9 mouse cellular contexts compared by ENCODE assay signal in genomic region chr11:58963543-58963942, GRCm38 (mm10). TPM values are rescaled to one million over a fixed set of nuclear protein-coding genes. Genes with fewer than 3 reads are reported as not detected.
DNase-seq lines count a peak whose midpoint lies in the region; ATAC-seq lines count a peak whose summit lies in the region.
"Had no signal": no experiment of that assay in that cellular context is flagged by ENCODE, and none has a peak within 500 bp of the region (broad histone marks: within the 10 kb centered on the region; RNA-seq: fewer than 3 reads in every experiment).

No protein-coding gene starts in this region.

- H3K27ac ChIP-seq in midbrain, embryonic 14.5 days (replicated peaks; ENCODE audit: low read depth, low read length), result no peak overlapping the region
- no peak overlapping the region for H3K27ac ChIP-seq in midbrain, embryonic 13.5 days

- no peaks in the 10 kb centered on the region for H3K27me3 ChIP-seq in midbrain, embryonic 14.5 days (ENCODE audit: control insufficient read depth, insufficient read depth, low read length)
- peaks cover 12% of the 10 kb centered on the region for H3K27me3 ChIP-seq in midbrain, embryonic 13.5 days

- 37% methylated on average over 17 of the region's 17 CpGs for WGBS in midbrain, embryonic 14.5 days
- WGBS in midbrain, embryonic 13.5 days, result 38% methylated on average over 17 of the region's 17 CpGs

- 0 out of 2 replicates have a peak, but pooled peaks cover under 1% of the 10 kb centered on the region for H3K36me3 ChIP-seq in midbrain, embryonic 14.5 days (ENCODE audit: control insufficient read depth, insufficient read depth, low read length)
- H3K36me3 ChIP-seq in midbrain, embryonic 13.5 days, result peaks cover 11% of the 10 kb centered on the region

- no peak overlapping the region for H3K9ac ChIP-seq in midbrain, embryonic 14.5 days (replicated peaks; ENCODE audit: low read length)
- no peak overlapping the region for H3K9ac ChIP-seq in midbrain, embryonic 13.5 days (replicated peaks)
- H3K9ac ChIP-seq: lung, embryonic 14.5 days had no signal

- ATAC-seq in midbrain, embryonic 14.5 days (ENCODE audit: low FRiP score, low TSS enrichment), result no peak
- no peak for ATAC-seq in midbrain, embryonic 13.5 days
- no peak for ATAC-seq in erythroblast, adult 5-6 weeks (replicated peaks; ENCODE audit: low FRiP score, poor library complexity, severe bottlenecking)

- no peak overlapping the region for H3K4me2 ChIP-seq in midbrain, embryonic 14.5 days (ENCODE audit: low read length)
- H3K4me2 ChIP-seq in midbrain, embryonic 13.5 days (replicated peaks), result no peak overlapping the region
- H3K4me2 ChIP-seq: lung, embryonic 14.5 days had no signal

- H3K4me3 ChIP-seq in midbrain, embryonic 14.5 days (replicated peaks; ENCODE audit: low read depth, low read length), result no peak overlapping the region
- H3K4me3 ChIP-seq in midbrain, embryonic 13.5 days (replicated peaks), result no peak overlapping the region

- peaks cover 10% of the 10 kb centered on the region for H3K4me1 ChIP-seq in midbrain, embryonic 14.5 days (ENCODE audit: control insufficient read depth, insufficient read depth, low read length)
- peaks cover 26% of the 10 kb centered on the region for H3K4me1 ChIP-seq in midbrain, embryonic 13.5 days (replicated peaks)

- H3K9me3 ChIP-seq in midbrain, embryonic 14.5 days (ENCODE audit: control insufficient read depth, low read length), result peaks cover 7% of the 10 kb centered on the region
- peaks cover 4% of the 10 kb centered on the region; the same call in 1 of the 2 replicates for H3K9me3 ChIP-seq in midbrain, embryonic 13.5 days

- DNase-seq in adrenal gland, postnatal 10 days, result peak; percentile 67
- DNase-seq in adrenal gland, adult 18-20 months (ENCODE audit: low spot score in 2 of 2), result no peak
- DNase-seq in midbrain, embryonic 14.5 days, result peak; percentile 35
- DNase-seq in kidney, adult 9 months, result peak; percentile 74
- DNase-seq in retina, postnatal 1 day, result peak; percentile 34
- DNase-seq in layer of hippocampus, postnatal 25 days (ENCODE audit: extremely low spot score in 1 of 2, low spot score in 1 of 2), result no peak
- DNase-seq: lung, embryonic 14.5 days had no signal

RNA-seq across cellular contexts. Expression of gene Hist3h2a, which starts 9.1 kb away (rescaled TPM):
- 10 to 100 TPM; 30.8 to 37.5 TPM for total RNA-seq in adrenal gland, postnatal 10 days (2021)
- 10 to 100 TPM; 13.3 to 17.6 TPM for total RNA-seq in adrenal gland, adult 18-20 months (2021)
- polyA plus RNA-seq in midbrain, embryonic 14.5 days (2014; fragmentation: Nextera tagmentation; extraction: Ambion mirVana), result 129 and 130 TPM in 2 replicates
- 149 and 155 TPM in 2 replicates for polyA plus RNA-seq in midbrain, embryonic 13.5 days (2015; fragmentation: Nextera tagmentation; extraction: Ambion mirVana)
- total RNA-seq in erythroblast, adult 5-6 weeks (2015; ENCODE audit: low replicate concordance), result 30.5 and 41.5 TPM in 2 replicates
- 255 and 279 TPM in 2 replicates for total RNA-seq in erythroblast, adult 5-6 weeks (2017; ENCODE audit: low replicate concordance)
- 10 to 100 TPM; 66.0 to 73.9 TPM for total RNA-seq in layer of hippocampus, postnatal 25 days (2021)

RNA-seq across cellular contexts. Expression of gene Trim17, which starts 9.1 kb away (rescaled TPM):
- total RNA-seq in adrenal gland, postnatal 10 days (2021), result under 1 TPM; 0.09 TPM
- total RNA-seq in adrenal gland, adult 18-20 months (2021), result under 1 TPM; 0.06 to 0.10 TPM
- 1.1 and 1.3 TPM in 2 replicates for polyA plus RNA-seq in midbrain, embryonic 14.5 days (2014; fragmentation: Nextera tagmentation; extraction: Ambion mirVana)
- 1.1 and 1.3 TPM in 2 replicates for polyA plus RNA-seq in midbrain, embryonic 13.5 days (2015; fragmentation: Nextera tagmentation; extraction: Ambion mirVana)
- total RNA-seq in erythroblast, adult 5-6 weeks (2015; ENCODE audit: low replicate concordance), result 0.63 TPM in 1 of 2 replicates, not detected in the other
- 1.5 TPM in 1 of 2 replicates, not detected in the other for total RNA-seq in erythroblast, adult 5-6 weeks (2017; ENCODE audit: low replicate concordance)
- total RNA-seq in layer of hippocampus, postnatal 25 days (2021), result 1 to 10 TPM; 5.3 to 5.5 TPM

RNA-seq across cellular contexts. Expression of gene Trim11, which starts 14.3 kb away (rescaled TPM):
- total RNA-seq in adrenal gland, postnatal 10 days (2021), result 10 to 100 TPM; 19.7 to 24.3 TPM
- total RNA-seq in adrenal gland, adult 18-20 months (2021), result 10 to 100 TPM; 22.0 to 27.1 TPM
- 18.6 and 20.8 TPM in 2 replicates for polyA plus RNA-seq in midbrain, embryonic 14.5 days (2014; fragmentation: Nextera tagmentation; extraction: Ambion mirVana)
- polyA plus RNA-seq in midbrain, embryonic 13.5 days (2015; fragmentation: Nextera tagmentation; extraction: Ambion mirVana), result 18.7 and 21.9 TPM in 2 replicates
- total RNA-seq in erythroblast, adult 5-6 weeks (2015; ENCODE audit: low replicate concordance), result 6.7 and 11.1 TPM in 2 replicates
- total RNA-seq in erythroblast, adult 5-6 weeks (2017; ENCODE audit: low replicate concordance), result 8.1 and 10.8 TPM in 2 replicates
- 10 to 100 TPM; 26.2 to 29.7 TPM for total RNA-seq in layer of hippocampus, postnatal 25 days (2021)

RNA-seq across cellular contexts. Expression of gene Hist3h2ba, which starts 14.8 kb away (rescaled TPM):
- 10 to 100 TPM; 23.0 to 32.1 TPM for total RNA-seq in adrenal gland, postnatal 10 days (2021)
- total RNA-seq in adrenal gland, adult 18-20 months (2021), result 1 to 10 TPM; 5.8 to 6.0 TPM
- polyA plus RNA-seq in midbrain, embryonic 14.5 days (2014; fragmentation: Nextera tagmentation; extraction: Ambion mirVana), result 239 and 784 TPM in 2 replicates
- 383 and 402 TPM in 2 replicates for polyA plus RNA-seq in midbrain, embryonic 13.5 days (2015; fragmentation: Nextera tagmentation; extraction: Ambion mirVana)
- total RNA-seq in erythroblast, adult 5-6 weeks (2015; ENCODE audit: low replicate concordance), result 7.5 and 25.9 TPM in 2 replicates
- 40.6 and 51.9 TPM in 2 replicates for total RNA-seq in erythroblast, adult 5-6 weeks (2017; ENCODE audit: low replicate concordance)
- total RNA-seq in layer of hippocampus, postnatal 25 days (2021), result 100 to 1,000 TPM in 1 of 2 experiments, 10 to 100 TPM in 1; 99.0 to 107 TPM

RNA-seq across cellular contexts. Expression of gene Rnf187, which starts 24.8 kb away (rescaled TPM):
- total RNA-seq in adrenal gland, postnatal 10 days (2021), result 100 to 1,000 TPM; 154 to 156 TPM
- total RNA-seq in adrenal gland, adult 18-20 months (2021), result 100 to 1,000 TPM; 171 to 177 TPM
- polyA plus RNA-seq in midbrain, embryonic 14.5 days (2014; fragmentation: Nextera tagmentation; extraction: Ambion mirVana), result 641 and 678 TPM in 2 replicates
- 453 and 491 TPM in 2 replicates for polyA plus RNA-seq in midbrain, embryonic 13.5 days (2015; fragmentation: Nextera tagmentation; extraction: Ambion mirVana)
- total RNA-seq in erythroblast, adult 5-6 weeks (2015; ENCODE audit: low replicate concordance), result 18.6 and 23.6 TPM in 2 replicates
- total RNA-seq in erythroblast, adult 5-6 weeks (2017; ENCODE audit: low replicate concordance), result 32.3 and 36.6 TPM in 2 replicates
- 100 to 1,000 TPM; 505 to 581 TPM for total RNA-seq in layer of hippocampus, postnatal 25 days (2021)

Comparison
In these comparisons a context has a peak if more than half of its experiments do, and no peak if none do; other contexts are left out.
1. DNase-seq: peak in adrenal gland, postnatal 10 days (single experiment), midbrain, embryonic 14.5 days (single experiment), kidney, adult 9 months (single experiment) and retina, postnatal 1 day (single experiment); none in adrenal gland, adult 18-20 months (0 of 2) and layer of hippocampus, postnatal 25 days (0 of 2).